Mouse (Mus musculus) brain, embryonic 14.5 days (tissue): ENCODE results near the gene Pitpnc1.

Source experiments
- CTCF ChIP-seq: fragments of 200-500 bp; IDR thresholded peaks from 2 replicates; pipeline ENCODE4 v1.5.1; 2012; ENCODE audit warnings: inconsistent platforms, mild to moderate bottlenecking, moderate library complexity, borderline replicate concordance; ENCODE audit not compliant: insufficient read depth, insufficient read length; ENCODE audit errors: extremely low read depth
- POLR2A ChIP-seq: fragments of 200-500 bp; IDR thresholded peaks from 2 replicates; pipeline ENCODE4 v1.6.1; 2012; ENCODE audit warnings: mild to moderate bottlenecking, inconsistent platforms, borderline replicate concordance; ENCODE audit not compliant: poor library complexity, insufficient read depth, insufficient read length, severe bottlenecking; ENCODE audit errors: extremely low read depth

GRCm38 (mm10) chr11:107264889-107265615 is 205.4 kb downstream of the Pitpnc1 start:
- TF ChIP-seq CTCF (no peak), POLR2A (no peak)
